Mouse (Mus musculus) cerebellum, postnatal 36 days (tissue): Measurements from ENCODE around the gene G0s2.
"Not testable (repeated sequence)": the region's sequence is repeated elsewhere in the genome, so short reads cannot be mapped to it uniquely, and the experiment has no call there.

Experiments
- DNase-seq, 2 experiments: peaks; one replicate each; pipeline ENCODE4 v3.0.0; 2021 to 2022; ENCODE audit warnings: mixed read lengths in 2 of 2

Gene G0s2

GRCm38 (mm10) chr1:193287578-193287977 lies 14.6 kb upstream of the G0s2 start:
- DNase-seq: no peak

DNA sequence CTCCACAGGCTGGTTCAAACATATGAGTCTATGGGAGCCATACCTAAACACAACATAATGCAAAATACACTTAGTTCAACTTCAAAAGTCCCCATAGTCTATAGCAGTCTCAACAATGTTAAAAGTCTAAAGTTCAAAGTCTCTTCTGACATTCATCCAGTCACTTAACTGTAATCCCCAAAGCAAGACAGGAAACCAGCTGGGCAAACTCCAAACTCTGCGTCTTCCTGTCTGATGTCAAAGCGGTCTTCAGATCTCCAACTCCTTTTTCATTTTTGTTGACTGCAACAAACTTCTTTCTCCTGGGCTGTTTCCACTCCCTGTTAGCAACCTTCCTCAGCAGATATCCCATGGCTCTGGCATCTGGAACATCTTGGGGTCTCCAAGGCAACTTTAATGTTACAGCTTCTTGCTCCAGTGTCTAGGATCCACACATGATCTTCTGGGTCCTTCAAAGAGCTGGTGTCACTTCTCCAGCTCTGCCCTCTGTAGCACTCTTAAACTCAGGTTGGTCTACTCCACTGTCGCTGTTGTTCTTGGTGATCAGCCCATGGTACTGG lies 12.8 kb upstream of the G0s2 start:
- DNase-seq: not testable (repeated sequence)

DNA sequence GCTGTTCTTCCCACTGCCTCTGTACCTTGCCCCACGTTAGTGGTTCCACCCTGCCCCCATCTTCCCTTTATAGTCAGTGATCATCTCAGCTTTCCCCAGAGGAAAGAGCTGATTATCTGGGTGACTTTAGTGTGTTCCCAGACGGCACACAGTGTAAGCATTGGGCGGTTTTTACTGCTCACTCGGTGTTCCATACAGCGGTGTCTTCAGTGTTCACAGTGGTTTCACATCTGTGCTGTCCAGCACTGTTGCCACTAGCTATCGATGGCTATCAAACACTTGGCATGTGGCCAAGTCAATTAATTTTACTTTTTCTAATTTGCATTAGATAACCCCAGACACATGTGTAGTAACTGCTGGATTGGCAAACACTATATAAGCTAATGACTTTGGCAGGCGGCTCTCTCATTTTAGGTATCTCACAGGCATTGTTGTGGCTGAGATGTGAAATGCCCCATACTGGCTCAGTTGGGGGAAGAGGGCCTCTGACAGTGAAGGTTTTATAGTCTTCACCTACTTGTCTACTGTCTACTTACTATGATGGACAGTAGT lies 11.3 kb upstream of the G0s2 start:
- no peak for DNase-seq

- no peak for DNase-seq
Measured at GRCm38 (mm10) chr1:193281344-193281743, 8.3 kb upstream of the G0s2 start.

GRCm38 (mm10) chr1:193279492-193279891 lies 6.5 kb upstream of the G0s2 start:
- DNase-seq: no peak

DNA sequence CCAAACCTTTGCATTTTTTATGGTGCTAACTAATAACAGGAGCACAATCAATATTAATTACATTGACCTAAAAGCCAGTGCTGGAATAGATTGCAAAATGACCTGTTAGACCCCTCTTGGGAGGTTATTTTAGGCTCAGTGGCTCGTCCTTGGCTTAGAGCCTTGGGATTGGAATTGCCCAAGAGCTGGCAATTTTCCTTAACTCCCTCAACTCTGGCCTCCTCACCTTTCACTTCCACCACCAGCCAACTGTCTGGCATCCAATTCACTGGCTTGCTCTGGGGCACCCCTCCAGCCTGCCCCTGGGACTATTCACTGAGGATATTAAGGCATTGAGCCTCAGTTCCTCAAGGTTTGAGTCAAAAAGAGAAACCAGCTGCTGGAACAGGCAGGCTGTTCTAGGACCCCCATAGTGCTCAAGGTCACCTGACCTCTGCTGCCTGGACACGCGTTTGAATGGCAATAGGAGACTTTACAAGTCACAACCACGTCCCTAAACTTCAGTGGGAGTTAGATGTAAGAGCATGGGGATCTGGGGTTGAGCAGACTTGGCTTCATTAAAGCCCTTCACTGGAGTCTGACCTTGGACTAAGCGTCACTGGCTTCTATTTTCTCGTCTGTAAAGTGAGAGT lies 5.5 kb upstream of the G0s2 start:
- no peak for DNase-seq

DNA sequence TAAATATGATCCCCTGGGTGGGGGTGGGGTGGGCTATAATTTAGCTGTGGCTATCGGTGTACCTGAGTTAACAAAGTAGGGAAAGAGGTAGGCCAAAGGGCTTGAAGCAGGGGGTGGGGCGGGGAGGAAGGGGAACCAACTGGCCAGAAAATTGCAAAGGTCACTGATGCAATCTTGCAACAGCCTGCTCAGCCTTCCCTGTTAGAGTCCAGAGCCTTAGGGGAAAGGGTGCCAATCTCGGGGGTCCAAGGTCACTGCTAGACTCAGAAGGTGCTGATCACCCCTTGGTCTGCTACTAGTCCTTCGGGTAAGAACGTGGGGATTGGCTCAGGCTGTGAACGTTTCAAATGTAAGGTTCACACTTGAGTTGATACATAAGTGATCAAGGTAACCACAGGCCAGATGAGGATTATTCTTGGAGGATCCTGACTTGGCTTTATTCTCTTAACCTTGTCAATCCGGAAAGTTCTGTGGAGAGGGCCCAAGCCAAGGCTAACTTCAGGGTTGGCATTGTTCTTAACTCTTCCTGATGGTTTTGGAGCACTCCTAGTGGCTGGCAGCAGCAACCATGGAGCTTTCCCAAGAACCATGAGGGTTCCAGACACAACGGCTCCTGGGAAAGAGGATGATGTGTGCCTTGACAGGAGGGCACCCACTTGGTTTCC lies 1.5 kb upstream of the G0s2 start:
- DNase-seq: no peak

- DNase-seq: peak; percentile 27 to 38
Measured at GRCm38 (mm10) chr1:193272137-193272915, 691 bp downstream of the G0s2 start.

GRCm38 (mm10) chr1:193270965-193271763 lies 1.9 kb downstream of the G0s2 start:
- DNase-seq: no peak

DNA sequence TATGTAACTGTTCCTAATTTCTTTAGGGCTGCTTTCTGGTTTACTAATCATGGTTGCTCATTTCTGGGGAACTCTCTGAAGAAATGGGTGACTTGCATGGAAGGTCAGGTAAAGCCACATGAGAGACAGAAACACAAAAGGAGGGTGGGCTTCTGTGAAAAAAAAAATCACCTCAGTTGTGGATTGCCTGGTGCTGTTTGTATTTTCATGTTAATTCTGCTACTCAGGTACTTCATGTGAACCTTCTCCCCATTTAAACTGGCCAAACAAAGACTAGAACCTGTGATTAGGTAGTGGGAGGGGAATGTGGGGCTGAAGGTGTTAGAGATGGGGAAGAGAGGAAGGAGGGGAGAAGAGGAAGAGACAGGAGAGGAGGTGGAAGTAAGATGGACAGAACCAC lies 7.3 kb downstream of the G0s2 start:
- DNase-seq: no peak

GRCm38 (mm10) chr1:193263955-193264598 lies 8.9 kb downstream of the G0s2 start, which contains the start of gene Hsd11b1:
Hsd11b1 (minus strand) TSS chr1:193264075.
- no peak for DNase-seq

DNA sequence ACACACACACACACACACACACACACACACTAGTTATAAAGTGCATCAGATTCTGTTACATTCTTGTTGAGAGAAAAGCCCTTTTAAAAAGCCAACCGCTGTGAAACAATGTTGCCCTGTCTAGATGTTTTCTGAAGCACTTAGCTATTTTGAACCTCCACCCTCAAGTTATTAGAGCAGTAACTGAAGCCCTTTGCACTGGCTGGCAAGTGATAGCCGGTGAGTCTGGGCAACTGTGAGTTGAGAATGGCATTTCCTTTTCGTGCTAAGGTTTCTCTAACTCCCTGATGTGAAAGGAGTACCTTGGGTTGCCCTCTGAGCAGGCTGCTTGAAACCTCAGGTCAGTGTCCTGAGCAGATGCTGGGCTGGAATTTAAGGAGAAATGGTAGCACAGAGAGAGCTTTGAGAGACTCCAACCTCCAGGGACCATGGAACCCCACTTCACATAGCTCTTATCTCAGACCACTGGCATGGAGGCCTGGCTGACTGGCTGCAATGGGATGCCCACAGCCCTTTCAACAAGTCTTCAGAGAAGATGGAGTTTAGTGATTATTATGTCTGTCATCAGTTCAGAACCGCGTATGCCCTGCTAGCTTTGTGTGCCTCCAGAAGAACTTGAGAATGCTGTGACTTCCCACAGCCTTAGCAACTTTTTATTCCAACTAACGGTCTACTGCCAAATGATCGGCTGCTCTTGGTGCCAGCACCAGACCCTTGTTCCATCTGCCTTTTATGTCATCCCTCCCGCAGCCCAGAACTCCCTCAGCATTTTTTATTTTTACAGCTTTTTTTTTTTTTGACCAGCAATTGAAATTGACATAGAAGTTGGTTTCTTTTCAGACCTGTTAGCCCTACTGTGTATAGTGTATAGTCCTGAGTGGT lies 9.8 kb downstream of the G0s2 start:
- no peak for DNase-seq

DNA sequence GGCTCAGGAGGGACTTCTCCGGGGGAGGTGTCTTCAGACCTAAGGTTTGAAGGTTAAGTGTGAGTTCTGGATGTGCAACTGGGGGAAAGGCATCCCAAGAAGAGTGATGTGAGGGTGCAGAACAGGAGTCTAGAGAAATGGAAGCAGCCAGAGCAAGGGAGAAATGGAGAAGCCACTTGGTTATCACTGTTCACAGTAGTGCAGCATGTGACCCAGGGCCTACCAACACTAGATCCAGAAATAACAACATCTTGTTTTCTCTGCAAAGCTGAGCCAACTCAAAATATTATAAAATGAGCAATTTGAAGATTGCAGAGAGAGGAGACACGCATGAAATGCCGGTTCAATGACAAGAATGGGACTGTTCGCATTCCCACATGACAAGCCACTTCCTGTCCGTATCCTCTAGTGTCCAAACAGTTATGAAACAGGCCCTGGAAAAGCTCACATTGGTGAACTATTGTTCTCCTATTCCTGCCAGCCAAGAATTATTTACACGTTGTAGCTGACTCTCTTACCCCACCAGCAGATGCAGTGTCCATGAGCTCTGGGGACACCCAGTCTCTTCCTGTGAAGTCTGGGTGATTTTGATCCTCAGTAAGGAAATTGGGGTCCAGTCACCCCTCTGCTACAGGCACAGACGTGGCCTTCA lies 11.0 kb downstream of the G0s2 start:
- no peak for DNase-seq

- DNase-seq: no peak
Measured at GRCm38 (mm10) chr1:193259559-193259958, 13.5 kb downstream of the G0s2 start.

DNA sequence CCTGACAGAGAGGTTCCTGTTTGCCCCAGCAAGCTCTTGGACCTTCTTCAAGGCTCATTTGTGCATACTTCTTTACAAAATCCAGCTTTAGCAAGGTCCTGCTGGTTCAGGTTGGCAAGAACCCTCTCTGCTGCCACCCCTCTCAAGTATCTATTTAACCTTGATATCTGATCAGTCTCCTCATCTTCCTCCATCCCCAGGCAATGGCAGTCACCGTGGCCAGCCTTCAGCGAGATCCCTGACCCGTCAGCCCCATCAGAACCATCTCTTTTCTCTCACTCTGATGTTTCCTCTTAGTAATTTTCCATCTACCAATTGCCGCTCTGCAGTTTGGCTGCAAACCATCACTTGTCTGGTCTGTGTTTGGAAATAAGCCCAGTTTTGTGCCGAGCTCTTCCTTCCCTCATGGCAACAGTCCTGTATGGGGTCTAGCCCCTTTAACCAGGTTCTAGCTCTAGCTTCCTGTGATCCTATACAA lies 16.4 kb downstream of the G0s2 start:
- DNase-seq: peak; percentile 37 to 57

- DNase-seq: no peak
Measured at GRCm38 (mm10) chr1:193256289-193256577, 16.8 kb downstream of the G0s2 start.

DNA sequence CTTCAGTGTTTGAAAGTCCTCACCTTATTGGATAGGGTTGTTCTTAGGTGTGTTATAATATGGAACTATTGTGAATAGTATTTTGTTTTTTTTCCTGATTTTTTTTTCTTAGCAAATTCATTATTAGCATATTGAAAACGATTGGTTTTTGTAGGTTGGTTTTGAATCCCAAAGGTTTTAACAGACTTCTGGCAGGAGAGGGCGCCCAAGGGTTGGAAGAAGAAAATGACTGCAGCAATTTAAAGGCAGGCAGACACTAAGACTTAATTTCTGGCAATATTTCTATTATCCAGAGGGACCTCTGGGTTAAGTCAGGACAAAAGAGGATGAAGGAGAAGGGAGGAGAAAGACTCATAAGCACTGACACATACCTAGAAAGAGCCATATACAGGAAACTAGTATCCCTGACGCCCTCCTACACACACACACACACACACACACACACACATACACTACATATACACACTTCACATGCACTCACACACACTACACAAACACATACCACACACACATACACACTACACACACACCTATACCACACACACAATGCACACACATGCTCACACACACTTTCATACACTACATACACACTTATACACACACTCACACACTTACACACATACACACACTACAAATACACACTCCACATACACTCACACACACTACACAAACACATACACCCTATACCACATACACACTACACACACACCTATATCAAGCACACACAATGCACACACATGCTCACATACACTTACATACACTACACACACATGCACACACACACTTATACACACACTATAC lies 17.3 kb downstream of the G0s2 start:
- peak; percentile 82 to 88 for DNase-seq

DNA sequence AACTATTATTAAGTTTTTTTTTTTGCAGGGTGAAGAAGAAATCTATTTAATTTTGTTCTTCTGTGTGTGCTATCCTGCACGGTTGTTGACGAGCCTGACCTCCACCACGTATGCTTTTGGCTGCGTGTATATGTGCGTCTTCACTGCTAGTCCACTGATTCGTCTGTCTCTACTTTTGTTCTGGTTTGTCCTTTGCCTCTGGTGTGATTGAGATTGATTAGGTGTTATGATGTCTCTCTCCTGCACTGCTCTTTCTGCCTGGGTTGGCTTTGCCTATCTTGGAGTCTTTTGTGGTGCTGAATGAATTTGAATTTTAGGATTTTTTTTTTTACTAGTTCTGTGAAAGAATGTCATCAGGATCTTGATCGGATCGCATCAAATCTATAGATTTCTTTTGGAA lies 18.0 kb downstream of the G0s2 start:
- DNase-seq: no peak

- not testable (repeated sequence) for DNase-seq
Measured at GRCm38 (mm10) chr1:193253895-193254294, 19.1 kb downstream of the G0s2 start.
